Mouse (Mus musculus) layer of hippocampus, adult 18-20 months (tissue): ENCODE data around the gene Mylip. TPM values are rescaled to one million over a fixed set of nuclear protein-coding genes. Genes with fewer than 3 reads are reported as not detected.
A peak's percentile ranks its signal among the peaks of the same experiment; 100 is the strongest.

Experiments
- DNase-seq, 2 experiments: peaks; one replicate each; pipeline ENCODE4 v3.0.0; 2022; ENCODE audit warnings: low spot score in 2 of 2
- total RNA-seq, 2 experiments: library from RNA; stranded (reverse); gene quantifications; 2 replicates each; pipeline ENCODE4 v1.2.3; 2021

Mylip gene
- total RNA-seq, 2 experiments from 2014 or later: 17.4 to 21.5 TPM

GRCm38 (mm10) chr13:45423905-45424304, 34.4 kb downstream of the Mylip start:
- DNase-seq: no peak

- DNase-seq: no peak
These were observed 39.7 kb downstream of the Mylip start for GRCm38 (mm10) chr13:45429239-45429638.

- no peak for DNase-seq
These were observed 47.6 kb downstream of the Mylip start for GRCm38 (mm10) chr13:45437134-45437533.

- no peak for DNase-seq
These were observed 49.3 kb downstream of the Mylip start for GRCm38 (mm10) chr13:45438853-45439252.

GRCm38 (mm10) chr13:45440226-45440625, 50.7 kb downstream of the Mylip start:
- no peak for DNase-seq

- DNase-seq: peak in 1 of 2 experiments; percentile 38
These were observed 52.9 kb downstream of the Mylip start for GRCm38 (mm10) chr13:45442451-45442850.

- DNase-seq: no peak
These were observed 53.5 kb downstream of the Mylip start for GRCm38 (mm10) chr13:45442918-45443535.

- no peak for DNase-seq
These were observed 54.7 kb downstream of the Mylip start for GRCm38 (mm10) chr13:45444220-45444619.

- no peak for DNase-seq
These were observed 55.1 kb downstream of the Mylip start for GRCm38 (mm10) chr13:45444652-45445051.

GRCm38 (mm10) chr13:45446636-45447035, 57.1 kb downstream of the Mylip start:
- DNase-seq: no peak

- DNase-seq: no peak
These were observed 62.9 kb downstream of the Mylip start for GRCm38 (mm10) chr13:45452437-45452836.

- DNase-seq: no peak
These were observed 63.5 kb downstream of the Mylip start for GRCm38 (mm10) chr13:45453033-45453432.

GRCm38 (mm10) chr13:45454044-45454443, 64.5 kb downstream of the Mylip start:
- no peak for DNase-seq

- DNase-seq: no peak
These were observed 65.1 kb downstream of the Mylip start for GRCm38 (mm10) chr13:45454641-45455040.

- no peak for DNase-seq
These were observed 65.7 kb downstream of the Mylip start for GRCm38 (mm10) chr13:45455108-45455861.

GRCm38 (mm10) chr13:45455862-45456192, 66.3 kb downstream of the Mylip start:
- DNase-seq: no peak

- no peak for DNase-seq
These were observed 67.9 kb downstream of the Mylip start for GRCm38 (mm10) chr13:45457459-45457858.

GRCm38 (mm10) chr13:45460177-45460576, 70.6 kb downstream of the Mylip start:
- DNase-seq: no peak

- no peak for DNase-seq
These were observed 71.9 kb downstream of the Mylip start for GRCm38 (mm10) chr13:45461370-45461958.
